Mouse (Mus musculus) kidney, postnatal 14 days (tissue): Measurements from ENCODE around the gene Thsd7b.

Source experiments
- DNase-seq: peaks from one replicate; pipeline ENCODE4 v3.0.0; 2022; ENCODE audit warnings: mixed read lengths

Thsd7b gene

GRCm38 (mm10) chr1:129272982-129273937 is at the start of gene Thsd7b:
Thsd7b (plus strand) TSS chr1:129273302.
- no peak for DNase-seq

GRCm38 (mm10) chr1:129244292-129244691 is 28.8 kb upstream of the Thsd7b start:
- DNase-seq: peak; percentile 42

- DNase-seq: peak; percentile 19
Observed at GRCm38 (mm10) chr1:129250704-129251443, 22.2 kb upstream of the Thsd7b start.

GRCm38 (mm10) chr1:129266684-129267083 is 6.4 kb upstream of the Thsd7b start:
- no peak for DNase-seq

- no peak for DNase-seq
Observed at GRCm38 (mm10) chr1:129304173-129304572, 31.1 kb downstream of the Thsd7b start.

- no peak for DNase-seq
Observed at GRCm38 (mm10) chr1:129324388-129324787, 51.3 kb downstream of the Thsd7b start.

- no peak for DNase-seq
Observed at GRCm38 (mm10) chr1:129324798-129325197, 51.7 kb downstream of the Thsd7b start.

- DNase-seq: no peak
Observed at GRCm38 (mm10) chr1:129356631-129357030, 83.5 kb downstream of the Thsd7b start.

- no peak for DNase-seq
Observed at GRCm38 (mm10) chr1:129357378-129357777, 84.3 kb downstream of the Thsd7b start.

GRCm38 (mm10) chr1:129363368-129363767 is 90.3 kb downstream of the Thsd7b start:
- DNase-seq: no peak

- DNase-seq: no peak
Observed at GRCm38 (mm10) chr1:129364828-129365227, 91.7 kb downstream of the Thsd7b start.

GRCm38 (mm10) chr1:129365590-129365989 is 92.5 kb downstream of the Thsd7b start:
- no peak for DNase-seq

GRCm38 (mm10) chr1:129386479-129386878 is 113.4 kb downstream of the Thsd7b start:
- no peak for DNase-seq

GRCm38 (mm10) chr1:129411584-129411983 is 138.5 kb downstream of the Thsd7b start:
- no peak for DNase-seq

GRCm38 (mm10) chr1:129421581-129421980 is 148.5 kb downstream of the Thsd7b start:
- no peak for DNase-seq

- no peak for DNase-seq
Observed at GRCm38 (mm10) chr1:129464414-129464813, 191.3 kb downstream of the Thsd7b start.

GRCm38 (mm10) chr1:129473504-129473903 is 200.4 kb downstream of the Thsd7b start:
- DNase-seq: no peak

GRCm38 (mm10) chr1:129484266-129485031 is 211.3 kb downstream of the Thsd7b start:
- no peak for DNase-seq

GRCm38 (mm10) chr1:129491136-129491535 is 218.0 kb downstream of the Thsd7b start:
- DNase-seq: peak; percentile 4

- DNase-seq: no peak
Observed at GRCm38 (mm10) chr1:129493929-129494328, 220.8 kb downstream of the Thsd7b start.

- DNase-seq: no peak
Observed at GRCm38 (mm10) chr1:129501707-129502106, 228.6 kb downstream of the Thsd7b start.

- DNase-seq: no peak
Observed at GRCm38 (mm10) chr1:129516379-129516778, 243.3 kb downstream of the Thsd7b start.

- DNase-seq: no peak
Observed at GRCm38 (mm10) chr1:129519751-129520150, 246.6 kb downstream of the Thsd7b start.
